Mouse (Mus musculus) small intestine, adult 2 months (tissue): ENCODE measurements at regions not wholly inside any gene's neighbourhood (a gene's known extent, or its start where the extent isn't known, plus 50 kb on each side); places are given as distances from the start of the nearest gene placed in this dataset.

Source experiments
- H3K27ac ChIP-seq: fragments of 200-500 bp; 2 replicates; pipeline ENCODE4 v1.5.1; 2012; ENCODE audit warnings: low read depth, low read length, control low read depth, inconsistent platforms; ENCODE audit not compliant: insufficient read depth
- H3K27me3 ChIP-seq: fragments of 200-500 bp; 2 replicates; pipeline ENCODE4 v1.6.1; 2012; ENCODE audit warnings: mild to moderate bottlenecking, moderate library complexity, low read length, inconsistent platforms; ENCODE audit not compliant: control insufficient read depth, insufficient read depth
- H3K36me3 ChIP-seq: fragments of 200-500 bp; 2 replicates; pipeline ENCODE4 v1.6.1; 2012; ENCODE audit warnings: mild to moderate bottlenecking, low read length, control low read depth, inconsistent platforms; ENCODE audit not compliant: control insufficient read depth, insufficient read depth
- H3K4me1 ChIP-seq: fragments of 200-500 bp; 2 replicates; pipeline ENCODE4 v1.6.1; 2012; ENCODE audit warnings: low read length, inconsistent platforms, mixed read lengths; ENCODE audit not compliant: control insufficient read depth, insufficient read depth, insufficient read length
- H3K4me3 ChIP-seq: fragments of 200-500 bp; 2 replicates; pipeline ENCODE4 v1.5.1; 2012; ENCODE audit warnings: low read depth, mild to moderate bottlenecking, control low read depth, inconsistent platforms, low read length, moderate library complexity
- CTCF ChIP-seq: fragments of 200-500 bp; IDR thresholded peaks from 2 replicates; pipeline ENCODE4 v1.5.1; 2012; ENCODE audit warnings: low read depth, mild to moderate bottlenecking, control low read depth, inconsistent platforms, low read length, moderate library complexity, mixed read lengths; ENCODE audit not compliant: insufficient replicate concordance, insufficient read length; ENCODE audit errors: extremely low read depth
- POLR2A ChIP-seq: fragments of 200-500 bp; IDR thresholded peaks from 2 replicates; pipeline ENCODE4 v1.6.1; 2012; ENCODE audit warnings: low read depth, mild to moderate bottlenecking, control low read depth, inconsistent platforms, low read length, moderate library complexity
- WGBS: fragments of 180-500 bp; shearing (Covaris S2); methylation state at CpG from one replicate; pipeline ENCODE4 v1.1.7; 2018; 5-methylcytosine and 5-hydroxymethylcytosine counted together

DNA sequence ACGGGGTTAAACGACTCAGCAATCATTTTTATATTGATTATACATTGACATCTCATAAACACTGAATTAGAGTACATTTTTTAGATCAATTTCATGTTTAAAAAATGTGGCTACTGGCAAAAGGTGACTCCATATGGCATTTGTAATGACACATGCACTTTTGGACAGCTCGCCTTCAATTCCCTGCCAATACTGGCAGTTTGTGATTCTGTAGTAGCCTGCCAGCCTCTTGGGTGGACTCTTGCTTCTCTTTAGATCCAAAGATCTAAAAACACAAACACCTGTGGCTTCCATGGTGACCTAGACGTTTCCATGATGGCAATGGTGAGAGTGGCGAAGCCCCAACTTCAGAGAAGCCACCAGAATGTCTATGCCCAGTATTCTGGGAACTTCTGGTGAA lies 83.1 kb upstream of the Pcdh8 start:
- no peaks in the 10 kb centered on the region for H3K4me1 ChIP-seq
- no peak overlapping the region for H3K4me3 ChIP-seq
- no peak for TF ChIP-seq CTCF
- TF ChIP-seq POLR2A = no peak
- 81% methylated on average over 5 of the region's 5 CpGs for WGBS
- no peaks in the 10 kb centered on the region for H3K27me3 ChIP-seq
- no peak overlapping the region for H3K27ac ChIP-seq
- no peaks in the 10 kb centered on the region for H3K36me3 ChIP-seq

DNA sequence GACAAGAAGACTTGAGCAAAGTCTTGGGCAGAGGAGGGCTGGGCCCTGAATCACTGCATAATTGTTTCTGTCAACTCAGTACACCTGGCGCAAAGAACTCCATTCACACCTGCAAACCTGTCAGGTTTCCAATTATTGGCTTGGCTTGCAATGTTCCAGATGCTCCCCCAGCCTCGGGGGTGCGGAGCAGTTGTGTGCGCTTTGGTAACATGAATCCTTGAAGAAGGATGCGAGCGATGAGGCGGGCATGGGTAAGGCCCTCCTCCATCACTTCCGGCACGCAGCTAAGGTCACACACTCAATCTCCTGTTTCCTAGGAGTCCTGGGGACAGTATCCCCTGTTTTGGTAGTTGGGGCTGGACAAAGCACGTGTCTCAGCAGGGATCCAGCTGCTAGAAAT lies 81.6 kb upstream of the Pcdh8 start:
- Histone ChIP-seq H3K36me3 (no peaks in the 10 kb centered on the region), H3K27ac (no peak overlapping the region), H3K27me3 (no peaks in the 10 kb centered on the region), H3K4me3 (no peak overlapping the region), H3K4me1 (no peaks in the 10 kb centered on the region)
- WGBS = 80% methylated on average over 10 of the region's 10 CpGs
- TF ChIP-seq CTCF (no peak), POLR2A (no peak)

DNA sequence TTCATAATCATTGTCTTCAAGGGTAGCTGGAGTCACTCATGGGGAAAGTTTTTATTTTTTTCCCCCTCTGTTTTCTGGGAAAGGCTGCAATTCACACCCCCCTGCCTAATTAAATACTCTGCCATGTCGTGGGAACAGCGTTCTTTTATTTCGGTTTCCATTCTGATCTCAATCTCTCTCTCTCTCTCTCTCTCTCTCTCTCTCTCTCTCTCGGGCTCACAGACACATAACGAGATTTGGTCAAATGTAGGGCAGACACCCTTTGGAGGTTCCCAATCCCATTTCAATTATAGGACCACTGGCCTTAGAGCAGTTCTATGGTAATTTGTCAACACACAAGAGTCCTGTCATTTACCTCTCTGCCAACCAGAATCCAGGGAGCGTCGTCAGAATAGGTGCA lies 80.7 kb upstream of the Pcdh8 start:
- TF ChIP-seq CTCF (no peak), POLR2A (no peak)
- H3K27me3 ChIP-seq = no peaks in the 10 kb centered on the region
- no peaks in the 10 kb centered on the region for H3K4me1 ChIP-seq
- 86% methylated on average over 7 of the region's 7 CpGs for WGBS
- H3K4me3 ChIP-seq = no peak overlapping the region
- no peak overlapping the region for H3K27ac ChIP-seq
- H3K36me3 ChIP-seq = no peaks in the 10 kb centered on the region

DNA sequence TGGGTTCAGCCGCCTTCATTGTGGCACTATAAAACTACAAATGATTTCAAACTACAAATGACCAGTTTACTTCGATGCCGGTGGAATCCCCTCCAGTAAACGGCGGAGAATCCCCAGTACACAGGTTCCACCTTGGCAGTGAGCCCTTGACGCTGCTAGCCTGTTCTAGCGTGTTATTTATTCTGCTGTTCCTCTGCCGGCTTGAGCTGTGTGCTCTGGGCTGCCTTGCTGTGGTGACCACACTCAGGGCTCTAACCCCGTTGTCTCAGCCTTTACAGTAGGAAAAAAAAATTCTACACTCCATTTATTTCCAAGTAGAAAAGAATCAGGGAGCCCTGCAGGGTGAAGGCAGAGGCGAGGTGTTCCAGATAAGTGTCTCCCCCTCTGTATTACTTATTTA lies 80.1 kb upstream of the Pcdh8 start:
- H3K27me3 ChIP-seq = no peaks in the 10 kb centered on the region
- H3K27ac ChIP-seq = no peak overlapping the region
- H3K36me3 ChIP-seq = no peaks in the 10 kb centered on the region
- 81% methylated on average over 10 of the region's 10 CpGs for WGBS
- no peak overlapping the region for H3K4me3 ChIP-seq
- TF ChIP-seq POLR2A = no peak
- no peak for TF ChIP-seq CTCF
- H3K4me1 ChIP-seq = no peaks in the 10 kb centered on the region

DNA sequence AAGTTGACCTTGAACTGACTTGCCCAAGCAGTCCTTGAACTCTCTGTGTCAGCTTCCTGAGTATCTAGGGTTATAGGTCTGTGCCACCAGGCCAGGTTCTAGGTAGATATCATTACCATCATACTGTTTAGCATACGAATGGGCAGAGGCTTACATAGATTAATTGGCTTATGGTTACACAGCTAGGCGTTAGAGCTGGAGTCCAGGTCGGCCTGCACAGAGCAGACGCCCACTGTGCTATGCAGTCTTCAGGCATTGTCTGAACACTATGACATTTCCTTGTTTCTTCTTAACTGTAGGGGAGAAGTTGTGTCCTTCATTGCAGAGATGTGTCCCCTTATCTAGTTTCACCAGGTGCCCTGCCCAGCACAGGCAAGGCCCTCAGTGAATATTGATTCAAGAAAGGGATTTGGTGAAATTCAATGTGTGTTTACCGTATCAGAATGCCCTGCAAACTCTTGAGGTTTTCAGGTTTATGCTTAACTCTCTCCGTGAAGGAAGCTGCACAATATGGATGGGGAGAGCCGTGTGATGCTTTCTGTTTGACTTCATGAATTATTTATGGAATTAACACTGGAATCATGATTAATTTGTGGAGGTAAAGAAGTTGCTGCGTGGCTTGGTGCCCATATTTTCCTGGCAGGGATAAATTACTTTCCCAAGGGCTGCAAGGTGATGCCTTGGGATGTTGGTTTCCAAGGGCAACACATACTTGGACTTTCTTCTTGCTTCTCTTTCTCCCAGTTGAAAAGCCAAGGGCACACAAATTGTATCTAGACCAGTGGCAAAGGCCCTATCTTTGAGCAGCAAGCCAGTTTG lies 78.7 kb upstream of the Pcdh8 start:
- no peak for TF ChIP-seq POLR2A
- no peak for TF ChIP-seq CTCF
- H3K4me3 ChIP-seq = no peak overlapping the region
- 77% methylated on average over 8 of the region's 8 CpGs for WGBS
- H3K27ac ChIP-seq = no peak overlapping the region
- no peaks in the 10 kb centered on the region for H3K36me3 ChIP-seq
- H3K27me3 ChIP-seq = no peaks in the 10 kb centered on the region
- H3K4me1 ChIP-seq = no peaks in the 10 kb centered on the region

DNA sequence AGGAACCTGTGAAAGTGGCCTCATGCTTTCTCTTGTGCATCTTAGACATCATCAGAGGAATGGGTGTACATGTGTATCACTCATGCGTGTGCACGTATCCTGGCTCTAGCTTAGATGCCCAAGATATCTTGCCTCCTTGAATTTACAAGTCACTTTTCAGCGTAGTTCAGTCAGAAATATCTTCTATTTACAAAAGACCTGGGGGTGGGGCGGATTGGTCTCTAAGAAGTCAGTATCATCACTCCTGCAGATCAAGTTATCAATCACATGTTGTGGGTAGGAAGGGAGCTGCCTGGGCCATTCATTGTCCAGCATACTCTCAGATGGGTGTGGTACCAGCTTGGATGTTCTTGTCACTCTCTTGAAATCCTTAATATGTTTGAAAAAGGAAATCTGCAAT lies 77.0 kb upstream of the Pcdh8 start:
- H3K27me3 ChIP-seq = no peaks in the 10 kb centered on the region
- H3K4me1 ChIP-seq = no peaks in the 10 kb centered on the region
- TF ChIP-seq POLR2A (no peak), CTCF (no peak)
- no peaks in the 10 kb centered on the region for H3K36me3 ChIP-seq
- 80% methylated on average over 4 of the region's 4 CpGs for WGBS
- H3K27ac ChIP-seq = no peak overlapping the region
- H3K4me3 ChIP-seq = no peak overlapping the region

DNA sequence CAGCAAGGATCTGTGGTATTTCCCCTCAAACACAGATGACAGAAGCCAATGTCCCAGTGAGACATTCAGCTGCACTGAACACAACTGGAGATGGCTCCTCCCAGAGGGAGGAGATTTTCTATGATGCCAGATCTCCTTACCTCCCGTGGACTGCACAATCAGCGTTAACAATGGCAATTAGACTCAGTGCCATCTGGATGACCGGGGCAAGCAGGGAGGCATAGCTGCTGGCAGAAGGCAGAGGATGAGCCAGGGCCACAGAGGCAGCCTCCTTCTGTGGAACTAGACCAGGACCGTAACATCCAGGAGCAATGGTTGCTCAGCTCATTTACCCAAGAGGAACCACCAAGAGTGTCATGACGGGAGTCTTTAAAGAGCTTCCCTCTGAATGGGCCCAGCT lies 73.2 kb upstream of the Pcdh8 start:
- no peak overlapping the region for H3K27ac ChIP-seq
- WGBS = 58% methylated on average over 5 of the region's 5 CpGs
- no peaks in the 10 kb centered on the region for H3K36me3 ChIP-seq
- no peak overlapping the region for H3K4me3 ChIP-seq
- no peaks in the 10 kb centered on the region for H3K4me1 ChIP-seq
- no peaks in the 10 kb centered on the region for H3K27me3 ChIP-seq
- TF ChIP-seq CTCF = no peak
